Mouse (Mus musculus) G1E (cell line): ENCODE results near the gene Tpp1.

Experiments
- CTCF ChIP-seq: IDR thresholded peaks from 2 replicates; pipeline ENCODE4 v1.5.1; 2012; ENCODE audit warnings: low read depth, low read length, inconsistent platforms, mixed read lengths
- GATA1 ChIP-seq: IDR thresholded peaks from 2 replicates; pipeline ENCODE4 v1.6.1; 2012; ENCODE audit warnings: borderline replicate concordance, low read length, inconsistent platforms, mixed read lengths
- POLR2AphosphoS5 ChIP-seq: IDR thresholded peaks from 2 replicates; pipeline ENCODE4 v1.6.1; 2012; ENCODE audit warnings: low read depth, low read length, inconsistent platforms; ENCODE audit not compliant: insufficient replicate concordance
- TAL1 ChIP-seq: conservative IDR thresholded peaks from 2 replicates; pipeline ENCODE4 v1.6.1; 2012; ENCODE audit warnings: low read depth, low read length, inconsistent platforms, mixed read lengths

DNA sequence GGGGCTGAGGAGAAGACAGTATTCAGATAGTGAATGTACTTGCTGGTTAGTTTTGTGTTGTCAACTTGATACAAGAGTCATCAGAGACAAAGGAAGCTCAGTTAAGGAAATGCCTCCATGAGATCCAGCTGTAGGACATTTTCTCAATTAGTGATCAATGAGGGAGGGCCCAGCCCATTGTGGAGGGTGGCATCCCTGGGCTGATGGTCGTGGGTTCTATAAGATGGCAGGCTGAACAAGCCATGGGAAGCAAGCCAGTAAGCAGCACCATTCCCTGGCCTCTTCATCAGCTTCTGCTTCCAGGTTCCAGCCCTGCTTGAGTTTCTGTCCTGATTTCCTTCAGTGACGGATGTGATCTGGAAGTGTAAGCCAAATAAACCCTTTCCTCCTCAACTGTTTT is 4.3 kb downstream of the Tpp1 start:
- TF ChIP-seq CTCF (no peak), TAL1 (no peak), GATA1 (no peak), POLR2AphosphoS5 (no peak)
